Mouse (Mus musculus): Measurements from ENCODE around the gene Tmem259. TPM values are rescaled to one million over a fixed set of nuclear protein-coding genes. Genes with fewer than 3 reads are reported as not detected.
"Not testable (repeated sequence)": the region's sequence is repeated elsewhere in the genome, so short reads cannot be mapped to it uniquely, and the experiment has no call there.

The Tmem259 gene
- total RNA-seq, 2 experiments from 2014 or later, result 124 TPM

DNA sequence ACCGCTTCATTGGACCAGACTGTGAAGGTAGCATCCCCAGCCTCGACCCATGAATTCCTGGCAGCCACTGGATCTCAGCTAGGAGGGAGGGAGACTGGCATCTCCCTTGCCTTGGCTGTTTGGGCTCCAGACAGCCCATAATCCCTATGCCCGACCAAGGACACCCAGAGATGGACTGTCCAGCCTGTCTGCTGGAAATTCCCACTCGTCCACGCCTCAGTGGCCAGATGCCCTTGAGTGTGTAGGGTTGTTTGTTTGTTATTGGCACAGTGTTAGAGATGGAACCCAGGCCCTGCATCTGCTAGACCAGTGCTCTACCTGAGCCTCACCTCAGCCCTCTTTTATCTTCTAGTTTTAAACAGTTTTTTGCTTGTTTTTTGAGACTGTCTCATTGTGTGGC is 18.8 kb downstream of the Tmem259 start:
- no peak for TF ChIP-seq CTCF (conservative IDR thresholded peaks at IDR 0.05)
- H3K4me3 ChIP-seq, result no peak overlapping the region
- H3K27ac ChIP-seq, result no peak overlapping the region
- no peak for DNase-seq (ENCODE audit: low spot score in 2 of 2)

GRCm38 (mm10) chr10:79964727-79965126 is 19.4 kb downstream of the Tmem259 start:
- Histone ChIP-seq H3K27ac (no peak overlapping the region), H3K4me3 (no peak overlapping the region)
- no peak for TF ChIP-seq CTCF (conservative IDR thresholded peaks at IDR 0.05)
- DNase-seq (ENCODE audit: low spot score in 2 of 2), result no peak

DNA sequence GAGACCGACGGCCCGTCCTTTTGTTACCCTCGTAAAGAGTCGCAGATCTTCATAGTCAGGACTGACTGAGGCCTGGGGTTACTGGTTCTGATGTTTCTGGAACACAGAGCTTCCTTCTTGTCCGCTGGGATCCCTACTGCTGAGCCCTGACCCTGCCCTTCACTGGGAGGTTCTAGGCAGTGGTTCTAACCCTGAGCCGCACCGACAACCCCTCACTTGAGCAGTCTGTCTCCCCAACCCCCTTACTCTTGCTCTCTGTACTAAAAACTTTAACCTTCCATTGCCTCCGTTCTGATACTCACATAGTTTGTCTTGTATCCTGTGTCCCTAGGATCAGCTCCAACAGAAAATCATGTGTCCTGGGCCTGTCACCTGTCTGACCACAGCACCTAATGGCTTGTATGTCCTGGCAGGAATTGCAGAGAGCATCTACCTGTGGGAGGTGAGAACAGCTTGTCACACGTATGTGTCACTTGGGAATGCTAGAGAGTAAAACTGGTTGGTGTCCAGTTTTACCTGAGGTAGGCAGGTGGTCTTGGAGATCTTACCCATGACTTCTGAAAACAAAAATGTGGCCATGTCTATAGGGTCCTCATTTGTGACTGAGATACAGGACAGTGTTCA is 23.3 kb downstream of the Tmem259 start:
- Histone ChIP-seq H3K4me3 (peak overlapping the region; percentile 99), H3K27ac (peak overlapping the region; percentile 89)
- DNase-seq (ENCODE audit: low spot score in 2 of 2), result no peak
- no peak for TF ChIP-seq CTCF (conservative IDR thresholded peaks at IDR 0.05)

- peak within 1 kb of the TSS; percentile 89 for H3K27ac ChIP-seq
- peak; percentile 100 for DNase-seq (ENCODE audit: low spot score in 2 of 2)
- peak within 1 kb of the TSS; percentile 99 for H3K4me3 ChIP-seq
- TF ChIP-seq CTCF (conservative IDR thresholded peaks at IDR 0.05), result peak; percentile 93
Measured at GRCm38 (mm10) chr10:79959847-79960601, 24.1 kb downstream of the Tmem259 start, which contains the start of gene Wdr18. Wdr18 (plus strand) TSS chr10:79960152.

- peak overlapping the region; percentile 3; the same call in 1 of the 2 replicates for H3K4me3 ChIP-seq
- H3K27ac ChIP-seq; DNase-seq (ENCODE audit: low spot score in 2 of 2): not testable (repeated sequence)
Measured at GRCm38 (mm10) chr10:79959412-79959811, 24.7 kb downstream of the Tmem259 start.

DNA sequence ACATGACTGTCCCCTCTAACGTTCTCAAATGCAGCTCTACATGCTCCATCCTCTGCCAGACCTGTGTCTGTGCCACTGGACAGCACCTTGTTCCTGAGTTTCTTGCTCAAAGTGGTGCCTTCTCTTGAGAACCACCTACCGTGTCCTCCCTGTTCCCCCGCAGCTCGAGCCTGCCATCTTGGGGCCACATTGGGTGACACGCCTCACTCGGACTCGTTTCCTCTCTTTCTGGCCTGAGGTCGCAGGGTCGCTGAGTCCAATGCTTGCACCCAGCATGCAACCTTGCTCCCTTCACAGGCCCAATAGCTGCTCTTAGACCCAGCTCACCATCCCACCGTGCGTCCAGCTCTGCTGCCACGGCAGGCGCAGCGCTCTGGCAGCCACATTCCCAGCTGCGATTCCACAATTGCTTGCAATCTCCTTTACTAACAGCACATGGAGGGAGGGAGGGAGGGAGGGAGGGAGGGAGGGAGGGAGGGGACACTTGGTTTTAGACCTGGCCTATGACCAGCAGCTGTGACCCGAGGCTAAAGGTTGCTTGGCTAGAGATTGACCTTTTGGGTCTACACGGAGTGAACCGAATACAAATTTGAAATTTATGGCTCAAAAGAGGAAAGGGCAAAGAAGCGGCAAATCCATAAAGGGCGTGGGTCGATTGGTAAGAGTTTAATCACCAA is 25.9 kb downstream of the Tmem259 start:
- peak; percentile 96 for TF ChIP-seq CTCF (conservative IDR thresholded peaks at IDR 0.05)
- H3K4me3 ChIP-seq, result no peak overlapping the region
- DNase-seq (ENCODE audit: low spot score in 2 of 2), result peak; percentile 61 to 76
- H3K27ac ChIP-seq, result no peak overlapping the region

DNA sequence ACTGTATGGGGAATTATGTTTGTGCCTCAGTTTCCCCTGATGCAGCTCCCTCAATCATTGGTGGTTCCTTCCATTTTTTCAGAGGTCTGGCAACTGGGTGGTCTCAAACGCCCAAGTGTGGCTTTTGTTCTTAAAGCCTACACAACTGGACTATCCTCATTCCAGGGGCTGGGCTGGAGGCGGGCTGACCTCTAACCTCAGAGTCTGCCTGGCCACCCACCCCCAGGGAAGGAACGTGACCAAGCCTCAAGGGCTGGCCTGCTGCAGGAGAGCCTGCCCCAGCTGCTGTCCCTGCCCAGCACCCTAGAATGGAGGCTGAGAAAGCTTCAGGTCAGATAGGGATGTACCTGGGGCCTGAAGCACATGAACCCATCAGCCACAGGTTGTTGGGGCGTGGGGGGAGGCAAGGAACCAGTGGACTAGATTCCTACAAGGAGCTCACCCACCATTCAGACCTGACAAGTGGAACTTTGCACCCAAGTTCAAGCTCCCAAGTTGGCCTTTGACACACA is 27.4 kb downstream of the Tmem259 start:
- Histone ChIP-seq H3K27ac (no peak overlapping the region), H3K4me3 (no peak overlapping the region)
- no peak for TF ChIP-seq CTCF (conservative IDR thresholded peaks at IDR 0.05)
- DNase-seq (ENCODE audit: low spot score in 2 of 2), result no peak

GRCm38 (mm10) chr10:79955691-79956090 is 28.4 kb downstream of the Tmem259 start:
- DNase-seq (ENCODE audit: low spot score in 2 of 2), result no peak
- H3K27ac ChIP-seq, result no peak overlapping the region
- H3K4me3 ChIP-seq, result no peak overlapping the region
- no peak for TF ChIP-seq CTCF (conservative IDR thresholded peaks at IDR 0.05)

DNA sequence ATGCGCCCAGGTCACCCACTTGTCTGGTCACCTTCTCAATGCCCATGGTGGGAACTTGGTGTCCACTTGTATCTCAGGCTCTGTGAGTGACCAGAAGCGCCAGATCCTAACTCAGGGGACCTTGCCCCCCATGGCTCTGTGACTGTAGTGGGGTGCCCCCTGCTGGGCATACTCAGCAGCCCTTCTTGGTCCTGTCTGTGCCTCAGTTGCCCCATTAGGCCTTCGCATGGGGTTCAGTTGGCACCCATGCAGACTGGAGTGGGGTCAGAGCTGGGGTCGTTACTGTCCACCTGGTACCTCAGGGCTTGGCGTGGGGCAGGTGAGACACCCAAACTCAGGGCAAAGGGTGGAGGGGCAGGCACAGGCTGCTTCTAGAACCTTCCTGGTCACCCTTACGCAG is 30.2 kb downstream of the Tmem259 start:
- peak; percentile 87 for TF ChIP-seq CTCF (conservative IDR thresholded peaks at IDR 0.05)
- peak in 1 of 2 experiments; percentile 49 for DNase-seq (ENCODE audit: low spot score in 2 of 2)
- Histone ChIP-seq H3K27ac (no peak overlapping the region), H3K4me3 (no peak overlapping the region)

DNA sequence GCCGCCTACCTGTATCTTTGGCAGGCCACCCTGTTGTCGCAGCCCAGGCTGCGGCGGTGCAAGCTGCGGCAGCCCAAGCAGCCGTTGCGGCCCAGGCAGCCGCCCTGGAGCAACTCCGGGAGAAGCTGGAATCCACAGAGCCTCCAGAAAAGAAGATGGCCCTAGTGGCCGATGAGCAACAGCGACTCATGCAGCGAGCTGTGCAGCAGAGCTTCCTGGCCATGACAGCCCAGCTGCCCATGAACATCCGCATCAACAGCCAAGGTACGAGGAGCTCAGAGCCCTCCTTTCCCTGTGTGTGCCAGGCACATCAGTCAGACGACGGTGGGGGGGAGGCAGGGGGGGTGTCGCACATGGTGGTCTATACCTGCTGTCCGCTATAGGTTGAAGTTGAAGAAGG is 33.5 kb downstream of the Tmem259 start:
- TF ChIP-seq CTCF (conservative IDR thresholded peaks at IDR 0.05), result no peak

GRCm38 (mm10) chr10:79949873-79950272 is 34.3 kb downstream of the Tmem259 start:
- H3K4me3 ChIP-seq, result no peak overlapping the region
- DNase-seq (ENCODE audit: low spot score in 2 of 2), result no peak
- no peak overlapping the region for H3K27ac ChIP-seq
- TF ChIP-seq CTCF (conservative IDR thresholded peaks at IDR 0.05), result no peak

More for the DNA sequence above, 33.5 kb downstream of the Tmem259 start:
- Histone ChIP-seq H3K4me3 (no peak overlapping the region), H3K27ac (no peak overlapping the region)
- DNase-seq (ENCODE audit: low spot score in 2 of 2), result no peak

DNA sequence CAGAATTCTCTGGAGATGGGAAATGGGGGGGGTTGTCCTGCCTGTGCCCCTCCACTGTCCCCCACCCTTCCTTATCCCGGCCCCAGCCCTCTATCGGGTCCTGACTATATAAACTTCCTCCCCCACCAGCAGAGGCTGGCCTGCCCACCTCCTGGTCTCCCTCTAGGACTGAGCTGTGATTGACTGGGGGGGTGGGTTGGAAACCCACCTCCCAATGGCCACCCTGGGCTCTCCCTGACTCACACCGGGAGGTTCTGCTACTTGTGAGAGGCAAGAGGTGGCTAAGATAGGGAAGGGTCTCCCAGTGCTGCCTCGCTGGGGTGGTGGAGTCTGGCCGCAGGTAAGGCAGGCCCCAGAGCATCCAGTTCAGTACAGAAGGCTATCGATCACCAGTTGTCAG is 36.6 kb downstream of the Tmem259 start:
- DNase-seq (ENCODE audit: low spot score in 2 of 2), result no peak
- H3K4me3 ChIP-seq, result no peak overlapping the region
- H3K27ac ChIP-seq, result no peak overlapping the region
- TF ChIP-seq CTCF (conservative IDR thresholded peaks at IDR 0.05), result no peak

- no peak overlapping the region for H3K4me3 ChIP-seq
- TF ChIP-seq CTCF (conservative IDR thresholded peaks at IDR 0.05), result no peak
- no peak overlapping the region for H3K27ac ChIP-seq
- DNase-seq (ENCODE audit: low spot score in 2 of 2), result no peak
Measured at GRCm38 (mm10) chr10:79946752-79947322, 37.3 kb downstream of the Tmem259 start.

All from layer of hippocampus, adult 2 months (tissue).